Mouse (Mus musculus) midbrain, embryonic 14.5 days (tissue): ENCODE data around the gene Hacd3. TPM values are rescaled to one million over a fixed set of nuclear protein-coding genes. Genes with fewer than 3 reads are reported as not detected.

Source experiments
- ATAC-seq: fragments of 200-750 bp; cut with Nextera tagmentation; 2 replicates; pipeline ENCODE4 v1.8.0; 2017; ENCODE audit warnings: moderate number of reproducible peaks, moderate library complexity; ENCODE audit not compliant: low FRiP score, low TSS enrichment
- DNase-seq: peaks from one replicate; pipeline ENCODE4 v3.0.0-alpha.2; 2015
- H3K27ac ChIP-seq: fragments of 300-500 bp; sonication (generic); replicated peaks from 2 replicates; pipeline ENCODE4 v1.5.1; 2014; ENCODE audit warnings: mild to moderate bottlenecking, low read depth, low read length, moderate library complexity
- H3K27me3 ChIP-seq: fragments of 300-500 bp; sonication (generic); 2 replicates; pipeline ENCODE4 v1.6.1; 2014; ENCODE audit warnings: low read length, control low read depth, mixed read lengths; ENCODE audit not compliant: control insufficient read depth, insufficient read depth
- H3K36me3 ChIP-seq: fragments of 300-500 bp; sonication (generic); 2 replicates; pipeline ENCODE4 v1.6.1; 2014; ENCODE audit warnings: low read length, control low read depth; ENCODE audit not compliant: control insufficient read depth, insufficient read depth
- H3K4me1 ChIP-seq: fragments of 300-500 bp; sonication (generic); 2 replicates; pipeline ENCODE4 v1.6.1; 2014; ENCODE audit warnings: mild to moderate bottlenecking, antibody characterized with exemption, low read length, control low read depth; ENCODE audit not compliant: control insufficient read depth, insufficient read depth
- H3K4me2 ChIP-seq: fragments of 300-500 bp; sonication (generic); 2 replicates; pipeline ENCODE4 v1.6.1; 2014; ENCODE audit warnings: mild to moderate bottlenecking, low read length, moderate library complexity
- H3K4me3 ChIP-seq: fragments of 300-500 bp; sonication (generic); replicated peaks from 2 replicates; pipeline ENCODE4 v1.5.1; 2014; ENCODE audit warnings: low read depth, low read length
- H3K9ac ChIP-seq: fragments of 300-500 bp; sonication (generic); replicated peaks from 2 replicates; pipeline ENCODE4 v1.6.1; 2014; ENCODE audit warnings: mild to moderate bottlenecking, low read length, moderate library complexity
- H3K9me3 ChIP-seq: fragments of 300-500 bp; sonication (generic); 2 replicates; pipeline ENCODE4 v1.6.1; 2016; ENCODE audit warnings: low read length, control low read depth, mixed read lengths; ENCODE audit not compliant: control insufficient read depth
- WGBS: fragments of 180-500 bp; shearing (Covaris S2); extraction: QIAGEN DNeasy Blood & Tissue Kit; methylation state at CpG from one replicate; pipeline ENCODE4 v1.1.7; 2014; 5-methylcytosine and 5-hydroxymethylcytosine counted together
- polyA plus RNA-seq: library from polyadenylated mRNA; unstranded; fragments of >200 nt; fragmentation: Nextera tagmentation; extraction: Ambion mirVana; gene quantifications from 2 replicates; pipeline ENCODE4 v1.2.1, GENCODE M21; 2014

The Hacd3 gene
- polyA plus RNA-seq, 1 experiment from 2014 or later, result 171 TPM

DNA sequence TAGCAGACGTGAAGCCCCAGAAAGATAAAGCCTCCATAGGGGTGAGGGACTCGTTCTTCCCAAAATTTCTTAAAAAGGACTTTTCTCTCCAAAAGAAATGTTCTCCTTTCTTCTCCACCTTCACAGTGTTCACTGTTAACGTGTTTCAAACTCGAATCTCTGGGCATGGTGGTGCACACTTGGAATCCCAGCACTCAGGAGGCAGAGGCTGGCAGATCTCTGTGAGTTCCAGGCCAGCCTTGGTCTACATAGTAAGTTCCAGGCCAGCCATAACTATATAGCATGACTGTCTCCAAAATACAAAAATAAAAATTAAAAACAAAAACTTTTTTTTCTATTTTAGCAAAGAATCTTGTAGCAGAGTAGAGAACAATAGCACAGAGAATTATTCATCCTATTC, 1.4 kb downstream of the Hacd3 start:
- Histone ChIP-seq H3K27me3 (no peaks in the 10 kb centered on the region), H3K4me2 (peak overlapping the region; percentile 77), H3K9me3 (no peaks in the 10 kb centered on the region), H3K36me3 (no peaks in the 10 kb centered on the region), H3K9ac (peak overlapping the region; percentile 98; the same call in 1 of the 2 replicates), H3K4me1 (peaks cover 54% of the 10 kb centered on the region), H3K27ac (no peak overlapping the region), H3K4me3 (peak overlapping the region; percentile 99)
- WGBS, result 73% methylated on average over 4 of the region's 4 CpGs
- DNase-seq (no peak), ATAC-seq (no peak)

DNA sequence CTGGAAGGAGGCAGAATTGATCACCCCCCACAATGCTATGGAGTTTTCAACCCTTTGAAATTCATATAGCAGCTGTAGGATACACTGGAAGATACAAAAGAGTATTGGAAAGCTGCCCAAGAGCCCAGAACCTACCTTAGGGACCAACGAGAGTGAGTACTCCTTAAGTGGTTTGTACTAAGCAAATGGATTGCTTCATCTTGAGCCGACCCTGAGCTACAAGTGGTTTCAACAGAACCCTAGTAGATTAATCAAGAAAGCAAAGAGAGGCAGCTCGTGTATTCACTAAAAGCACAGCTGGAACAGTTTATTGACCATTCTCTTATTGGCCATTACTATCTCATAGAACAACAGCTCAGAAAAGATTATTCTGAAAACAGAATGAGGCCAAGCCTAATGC, 2.3 kb downstream of the Hacd3 start:
- peak overlapping the region; percentile 0; the same call in 1 of the 2 replicates for H3K9ac ChIP-seq
- no peaks in the 10 kb centered on the region for H3K9me3 ChIP-seq
- ATAC-seq (no peak), DNase-seq (no peak)
- no peak overlapping the region for H3K27ac ChIP-seq
- 68% methylated on average over 3 of the region's 3 CpGs for WGBS
- H3K27me3 ChIP-seq, result no peaks in the 10 kb centered on the region
- no peaks in the 10 kb centered on the region for H3K36me3 ChIP-seq
- peak overlapping the region; percentile 77 for H3K4me2 ChIP-seq
- 0 out of 2 replicates have a peak overlapping the region, but pooled peaks have one; percentile 7 for H3K4me3 ChIP-seq
- H3K4me1 ChIP-seq, result peaks cover 54% of the 10 kb centered on the region

DNA sequence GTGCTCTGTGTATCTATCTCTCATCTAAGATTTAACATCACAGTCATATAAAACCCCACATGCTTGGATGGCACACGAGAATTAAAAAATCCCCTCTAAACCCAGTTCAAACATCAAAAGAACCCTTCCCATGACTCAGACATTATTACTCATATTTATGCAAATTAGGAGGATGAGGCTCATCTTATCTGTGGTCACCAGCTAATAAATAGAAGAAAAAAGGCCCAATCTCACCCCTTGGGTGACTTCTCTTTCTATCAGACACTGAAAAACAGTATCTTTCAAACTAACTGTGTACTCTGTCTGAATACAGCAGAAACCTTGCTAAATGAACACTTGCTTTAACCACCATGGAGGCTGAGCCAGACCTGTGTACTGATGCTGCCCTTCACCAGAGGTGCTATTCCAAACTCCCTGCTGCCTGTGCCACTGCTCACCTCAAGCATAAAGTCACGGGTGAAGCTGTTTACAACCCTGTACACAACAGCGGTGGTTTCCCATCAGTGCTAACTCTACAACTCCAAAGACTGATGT, 2.8 kb downstream of the Hacd3 start:
- H3K4me3 ChIP-seq, result no peak overlapping the region
- H3K9ac ChIP-seq, result peak overlapping the region; percentile 0; the same call in 1 of the 2 replicates
- H3K9me3 ChIP-seq, result no peaks in the 10 kb centered on the region
- H3K4me2 ChIP-seq, result peak overlapping the region; percentile 77
- H3K27me3 ChIP-seq, result no peaks in the 10 kb centered on the region
- H3K4me1 ChIP-seq, result peaks cover 54% of the 10 kb centered on the region
- H3K27ac ChIP-seq, result no peak overlapping the region
- WGBS, result 69% methylated on average over 3 of the region's 3 CpGs
- ATAC-seq (no peak), DNase-seq (no peak)
- no peaks in the 10 kb centered on the region for H3K36me3 ChIP-seq

DNA sequence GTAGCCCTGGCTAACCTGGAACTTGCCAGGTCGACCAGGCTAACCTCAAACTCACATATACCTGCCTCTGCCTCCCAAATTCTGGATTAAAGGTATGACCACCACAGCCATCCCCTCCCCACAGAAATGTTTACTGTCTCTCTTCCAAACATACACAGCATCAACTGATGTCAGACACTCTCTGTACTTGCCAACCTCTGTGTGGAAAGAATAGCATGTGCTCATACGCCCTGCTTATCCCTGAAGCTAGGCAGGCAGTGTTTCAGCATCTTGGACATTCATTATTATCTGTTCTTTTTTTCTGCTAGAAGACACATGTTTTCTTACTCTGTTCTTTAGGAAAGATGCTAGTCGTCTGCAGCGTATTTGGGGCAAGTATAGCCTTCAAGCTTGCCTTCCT, 3.6 kb downstream of the Hacd3 start:
- Histone ChIP-seq H3K36me3 (no peaks in the 10 kb centered on the region), H3K4me2 (peak overlapping the region; percentile 77), H3K9ac (0 out of 2 replicates have a peak overlapping the region, but pooled peaks have one; percentile 6), H3K4me3 (no peak overlapping the region), H3K27me3 (no peaks in the 10 kb centered on the region), H3K4me1 (peaks cover 54% of the 10 kb centered on the region), H3K27ac (no peak overlapping the region), H3K9me3 (no peaks in the 10 kb centered on the region)
- ATAC-seq (no peak), DNase-seq (no peak)
- WGBS, result 89% methylated on average over 4 of the region's 4 CpGs

DNA sequence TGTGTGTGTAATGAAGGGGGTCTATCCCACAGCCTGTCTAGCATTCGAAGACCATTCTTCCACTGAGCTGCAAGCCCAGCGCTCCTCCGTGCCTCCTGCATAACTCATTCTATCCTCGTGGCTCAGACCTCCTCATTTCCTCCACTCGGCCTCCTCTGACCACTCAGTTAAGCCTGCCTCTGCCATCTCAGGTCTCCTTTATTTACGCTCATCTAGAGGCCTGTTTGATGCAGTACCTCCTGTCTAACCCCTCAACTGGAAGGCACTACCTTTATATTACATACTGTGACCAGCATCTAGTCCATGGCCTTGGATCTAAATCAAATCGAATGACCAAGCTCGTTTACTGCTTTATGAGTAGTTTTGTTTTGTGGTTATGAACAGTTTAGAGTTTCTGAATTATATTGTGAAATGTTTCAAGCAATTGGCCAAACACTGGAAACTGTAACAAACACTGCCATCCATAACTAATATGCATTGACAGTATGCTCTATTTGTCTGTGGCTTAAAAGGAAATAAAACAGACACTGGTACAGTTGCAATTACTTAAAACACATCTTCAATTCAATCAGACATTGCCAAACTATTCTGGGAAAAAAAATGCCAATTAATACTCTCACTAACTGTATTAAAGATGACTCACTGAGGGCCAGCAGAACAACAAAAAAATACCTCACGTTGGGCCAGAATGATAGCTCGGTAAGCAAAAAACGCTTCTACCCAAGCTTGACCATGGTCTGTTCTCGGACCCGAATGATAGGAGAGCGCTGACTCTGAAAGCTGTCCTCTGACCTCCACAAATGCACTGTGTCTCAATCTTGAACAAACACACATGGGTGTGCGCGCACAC, 4.3 kb downstream of the Hacd3 start:
- H3K4me1 ChIP-seq, result peaks cover 52% of the 10 kb centered on the region
- peak overlapping the region; percentile 17; the same call in 1 of the 2 replicates for H3K9ac ChIP-seq
- H3K36me3 ChIP-seq, result no peaks in the 10 kb centered on the region
- no peak for ATAC-seq
- peak overlapping the region; percentile 58; the same call in 1 of the 2 replicates for H3K27ac ChIP-seq
- H3K4me2 ChIP-seq, result peak overlapping the region; percentile 77
- no peak overlapping the region for H3K4me3 ChIP-seq
- H3K27me3 ChIP-seq, result no peaks in the 10 kb centered on the region
- H3K9me3 ChIP-seq, result no peaks in the 10 kb centered on the region
- no peak for DNase-seq
- WGBS, result 74% methylated on average over 16 of the region's 16 CpGs

DNA sequence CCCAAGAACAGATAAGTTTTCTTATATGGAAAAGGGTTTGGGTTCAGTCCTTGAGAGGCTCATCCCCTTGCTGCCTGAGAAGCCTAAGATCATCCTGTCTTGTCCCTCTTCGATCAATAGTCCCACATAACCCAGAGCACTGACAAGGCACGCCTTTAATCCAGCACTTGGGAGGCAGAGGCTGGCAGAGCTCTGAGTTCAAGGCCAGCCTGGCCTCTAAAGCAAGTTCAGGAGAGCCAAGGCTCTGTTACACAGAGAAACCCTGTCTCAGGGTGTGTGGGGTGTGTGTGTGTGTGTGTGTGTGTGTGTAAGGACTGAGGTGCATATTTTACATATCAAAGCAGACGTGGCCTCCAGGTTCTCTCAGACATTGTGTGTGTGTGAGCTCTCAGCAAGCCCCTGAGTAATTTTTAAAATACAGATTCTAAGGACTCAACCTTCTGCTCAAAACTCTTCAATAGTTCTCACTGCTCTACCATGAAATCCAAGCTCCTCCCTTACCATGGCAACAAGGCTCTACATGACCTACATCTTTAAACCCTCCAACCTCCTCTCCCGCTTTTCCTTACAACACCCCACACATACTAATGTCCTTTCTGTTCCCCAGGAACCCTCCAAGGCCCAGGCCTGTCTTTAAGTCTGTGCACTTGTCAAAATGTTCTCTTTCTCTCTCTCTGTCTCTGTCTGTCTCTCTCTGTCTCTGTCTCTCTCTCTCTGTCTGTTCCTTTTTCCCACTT, 5.1 kb downstream of the Hacd3 start:
- no peaks in the 10 kb centered on the region for H3K36me3 ChIP-seq
- ATAC-seq (no peak), DNase-seq (peak; percentile 47)
- peaks cover 49% of the 10 kb centered on the region for H3K4me1 ChIP-seq
- no peaks in the 10 kb centered on the region for H3K27me3 ChIP-seq
- H3K9ac ChIP-seq, result 0 out of 2 replicates have a peak overlapping the region, but pooled peaks have one; percentile 17
- peak overlapping the region; percentile 25 for H3K4me2 ChIP-seq
- no peaks in the 10 kb centered on the region for H3K9me3 ChIP-seq
- 55% methylated on average over 4 of the region's 4 CpGs for WGBS
- H3K27ac ChIP-seq, result peak overlapping the region; percentile 58
- no peak overlapping the region for H3K4me3 ChIP-seq

DNA sequence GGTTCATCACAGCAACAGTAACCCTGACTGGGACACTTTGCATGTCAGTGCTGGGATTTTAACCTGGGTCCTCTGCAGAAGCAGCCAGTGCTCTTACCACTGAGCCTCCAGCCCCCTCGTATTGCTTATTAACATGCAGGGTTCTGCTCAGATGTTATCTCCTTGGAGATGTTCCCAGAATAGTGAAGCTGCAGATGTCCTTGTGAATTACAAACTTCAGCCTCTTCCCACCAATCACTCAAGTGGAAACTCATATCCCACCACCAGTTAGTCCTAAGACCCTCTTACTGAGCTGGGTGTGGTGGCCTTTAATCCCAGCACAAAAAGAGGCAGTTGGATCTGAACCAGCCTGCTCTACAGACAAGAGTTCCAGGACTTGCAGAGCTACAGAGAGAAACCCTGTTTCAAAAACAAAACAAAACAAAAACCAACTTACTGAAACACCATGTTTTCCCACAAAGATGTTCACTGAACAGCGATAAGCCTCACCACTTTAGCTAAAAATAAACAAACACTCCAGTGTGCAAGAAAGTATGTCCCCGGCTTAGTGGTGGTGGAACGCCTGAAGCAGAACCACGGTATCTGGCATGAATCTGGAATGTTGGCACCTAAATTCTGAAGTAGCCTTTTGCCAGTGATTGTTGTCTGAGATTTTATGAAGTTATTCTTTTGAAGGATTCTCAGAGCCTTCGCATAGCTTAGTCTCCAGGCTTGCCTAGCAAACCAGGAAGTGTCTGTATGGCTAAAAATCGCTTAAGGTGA, 5.9 kb downstream of the Hacd3 start:
- H3K27ac ChIP-seq, result peak overlapping the region; percentile 52; the same call in 1 of the 2 replicates
- H3K36me3 ChIP-seq, result peaks cover 2% of the 10 kb centered on the region; the same call in 1 of the 2 replicates
- no peaks in the 10 kb centered on the region for H3K9me3 ChIP-seq
- H3K4me3 ChIP-seq, result no peak overlapping the region
- H3K27me3 ChIP-seq, result no peaks in the 10 kb centered on the region
- no peak for ATAC-seq
- no peak overlapping the region for H3K4me2 ChIP-seq
- H3K4me1 ChIP-seq, result peaks cover 49% of the 10 kb centered on the region
- WGBS, result 75% methylated on average over 7 of the region's 7 CpGs
- H3K9ac ChIP-seq, result no peak overlapping the region
- DNase-seq, result no peak

DNA sequence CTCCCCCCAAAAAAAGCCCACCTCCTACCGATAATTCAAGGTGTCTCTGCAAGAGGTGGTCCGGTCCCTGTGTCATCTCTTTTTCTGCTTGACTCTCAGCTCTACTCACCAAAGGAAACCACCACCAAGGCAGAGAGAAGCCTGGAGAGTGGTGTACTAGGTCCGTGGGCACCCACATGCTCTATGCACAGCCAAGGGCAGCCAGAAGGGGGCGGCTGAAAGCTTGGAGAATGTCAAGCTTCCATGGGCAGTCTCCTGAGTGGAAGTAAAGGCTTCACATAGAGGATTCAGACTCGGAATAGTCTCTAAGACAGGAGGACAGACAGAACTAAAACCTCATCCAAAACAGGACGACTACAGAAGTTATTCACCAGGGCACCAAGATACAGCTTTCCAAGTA, 10.2 kb downstream of the Hacd3 start:
- H3K4me1 ChIP-seq, result peaks cover 6% of the 10 kb centered on the region
- no peak for ATAC-seq
- no peak for DNase-seq
- H3K4me3 ChIP-seq, result no peak overlapping the region
- no peak overlapping the region for H3K27ac ChIP-seq
- peaks cover 22% of the 10 kb centered on the region for H3K36me3 ChIP-seq
- H3K4me2 ChIP-seq, result no peak overlapping the region
- H3K27me3 ChIP-seq, result no peaks in the 10 kb centered on the region
- H3K9me3 ChIP-seq, result no peaks in the 10 kb centered on the region
- WGBS, result 62% methylated on average over 6 of the region's 6 CpGs
- no peak overlapping the region for H3K9ac ChIP-seq
